Mouse (Mus musculus): ENCODE results near the gene Hipk4. TPM values are rescaled to one million over a fixed set of nuclear protein-coding genes. Genes with fewer than 3 reads are reported as not detected.

The Hipk4 gene
- polyA plus RNA-seq (2014; fragmentation: Illumina TruSeq; extraction: RNeasy Lipid Tissue Mini Kit (QIAGEN cat#74804); ENCODE audit: low read depth, low replicate concordance), result not detected

DNA sequence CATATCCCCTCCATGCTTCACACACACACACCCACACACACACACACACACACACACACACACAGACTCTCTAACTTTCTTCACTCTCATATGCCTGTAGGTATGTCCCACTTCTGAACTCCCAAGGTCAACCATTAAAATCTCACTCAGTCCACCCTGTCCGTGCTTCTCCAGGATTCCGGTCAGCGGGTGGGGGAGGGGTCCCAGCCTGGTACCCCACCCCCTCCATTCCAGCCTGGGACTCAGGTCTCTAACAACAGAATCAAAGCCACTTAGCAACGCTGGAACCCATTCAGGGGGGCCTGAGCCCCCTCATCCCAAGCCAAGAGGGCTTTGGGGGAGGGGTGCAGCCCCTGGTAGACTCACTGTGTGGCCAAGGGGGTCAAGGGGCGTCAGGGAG is at the start of gene Hipk4:
TSS of gene Hipk4 (plus strand) at position 301 of the 400 bp plus-strand sequence.

DNA sequence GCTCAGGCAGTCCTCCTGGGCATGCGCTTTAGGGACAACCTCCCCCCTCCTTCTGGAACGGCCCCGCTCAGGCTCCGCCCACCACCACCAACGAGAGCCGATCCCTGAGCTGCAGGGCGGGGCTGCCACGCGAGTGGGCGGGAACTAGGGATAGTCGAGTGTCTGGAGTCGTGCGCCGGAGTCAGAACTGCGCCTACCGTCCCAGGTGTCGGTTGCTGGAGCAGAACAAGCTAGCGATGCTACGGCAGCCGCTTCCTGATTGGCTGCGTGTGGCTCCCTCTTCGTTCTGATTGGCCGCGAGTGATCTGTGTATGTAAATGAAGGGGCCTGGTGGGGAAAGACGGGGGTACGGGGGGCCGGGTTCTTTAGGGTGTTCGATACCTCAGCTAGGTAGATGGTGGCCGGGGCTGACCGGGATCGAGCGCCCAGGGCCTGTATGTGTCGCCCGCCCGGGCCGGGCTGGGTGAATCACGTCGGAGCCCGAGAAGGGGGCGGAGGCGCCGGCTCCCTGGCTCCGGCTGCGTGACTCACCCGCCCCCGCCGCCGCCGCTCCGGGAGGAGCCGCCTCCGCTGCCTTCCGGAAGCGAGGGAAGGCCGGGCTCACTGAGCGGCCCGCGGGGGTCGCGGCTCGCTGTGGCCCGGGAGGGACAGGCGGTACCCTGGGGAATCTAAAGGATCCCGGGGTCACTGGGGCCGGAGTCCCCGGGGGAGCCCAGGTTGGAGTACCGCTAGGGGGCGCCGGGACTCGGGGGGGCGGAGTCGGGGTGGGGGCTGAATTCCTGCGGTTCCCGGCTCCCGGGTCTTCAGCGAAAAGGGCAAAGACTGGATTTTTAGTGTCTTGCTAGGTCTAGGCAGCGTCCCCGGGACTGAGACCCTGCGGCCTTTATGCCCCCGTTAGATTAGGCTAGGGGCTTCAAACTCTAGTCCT is 36.0 kb upstream of the Hipk4 start, which contains the start of gene Sertad1:
TSS of gene Sertad1 (plus strand) at position 141 of the 928 bp plus-strand sequence.

DNA sequence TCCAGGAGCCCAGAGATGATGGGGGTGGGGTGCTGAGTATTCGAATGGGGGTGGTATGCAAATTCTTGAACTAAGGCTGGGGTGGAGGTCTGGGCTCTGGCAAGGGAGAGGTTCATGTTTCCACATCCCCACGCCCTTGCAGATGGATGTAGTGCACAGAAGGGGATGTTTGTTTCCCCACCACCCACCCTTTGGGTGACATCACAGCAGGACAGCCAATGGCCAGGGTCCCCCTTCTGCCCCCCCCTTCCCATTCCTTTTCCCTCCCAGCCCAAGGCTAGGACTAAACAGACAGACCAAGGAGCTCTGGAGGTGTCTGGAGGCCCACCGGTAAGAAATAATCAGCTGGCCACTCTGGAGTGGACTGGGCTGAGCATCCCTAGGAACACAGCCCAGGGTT is 24.0 kb upstream of the Hipk4 start, which contains the start of gene Prx:
TSS of gene Prx (plus strand) at position 289 of the 400 bp plus-strand sequence.

DNA sequence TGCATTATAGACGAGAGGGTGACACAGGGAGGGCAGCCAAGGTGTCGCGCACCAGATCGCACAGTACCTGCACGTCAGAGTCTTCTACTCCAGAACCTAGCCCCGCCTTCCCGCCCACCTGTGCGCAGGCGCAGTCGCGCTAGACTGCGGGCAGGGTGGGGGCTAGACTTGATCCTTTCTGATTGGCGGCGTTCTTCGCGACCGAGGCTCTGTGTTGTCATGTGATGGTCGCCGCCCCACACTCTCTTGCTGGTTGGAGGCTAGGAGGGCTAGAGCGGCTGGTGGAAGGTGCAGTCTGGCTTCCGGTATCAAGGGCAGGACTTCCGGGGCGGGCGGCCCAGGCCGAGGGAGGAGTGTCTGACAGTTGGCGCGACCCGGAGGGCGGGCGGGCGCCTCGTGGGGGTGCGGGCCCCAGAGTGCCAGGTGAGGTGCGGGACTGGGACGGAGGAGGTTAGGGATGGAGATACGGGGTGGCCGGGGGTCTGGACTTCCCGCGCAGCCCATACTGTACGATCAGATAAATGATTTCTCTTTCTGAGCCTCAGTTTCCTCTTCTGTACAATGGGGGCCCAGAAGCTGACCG is 30.0 kb downstream of the Hipk4 start, which contains the start of the genes Pld3 and 2310022A10Rik:
TSS of gene Pld3 (minus strand) at position 288 of the 583 bp plus-strand sequence.
TSS of gene 2310022A10Rik (plus strand) at position 303 of the 583 bp plus-strand sequence.

Other genes starting within 250 kb of the Hipk4 start
- gene Ltbp4, start 185.6 kb upstream of the Hipk4 start, polyA plus RNA-seq (2014; fragmentation: Illumina TruSeq; extraction: RNeasy Lipid Tissue Mini Kit (QIAGEN cat#74804); ENCODE audit: low read depth, low replicate concordance), result 0.74 TPM
- 0.66 TPM for gene Shkbp1, start 167.2 kb upstream of the Hipk4 start, polyA plus RNA-seq (2014; fragmentation: Illumina TruSeq; extraction: RNeasy Lipid Tissue Mini Kit (QIAGEN cat#74804); ENCODE audit: low read depth, low replicate concordance)
- gene Gm20479, start 165.8 kb upstream of the Hipk4 start, polyA plus RNA-seq (2014; fragmentation: Illumina TruSeq; extraction: RNeasy Lipid Tissue Mini Kit (QIAGEN cat#74804); ENCODE audit: low read depth, low replicate concordance), result not detected
- gene Sptbn4, start 75.6 kb upstream of the Hipk4 start, polyA plus RNA-seq (2014; fragmentation: Illumina TruSeq; extraction: RNeasy Lipid Tissue Mini Kit (QIAGEN cat#74804); ENCODE audit: low read depth, low replicate concordance), result not detected
- gene Blvrb, start 75.3 kb upstream of the Hipk4 start, polyA plus RNA-seq (2014; fragmentation: Illumina TruSeq; extraction: RNeasy Lipid Tissue Mini Kit (QIAGEN cat#74804); ENCODE audit: low read depth, low replicate concordance), result 6.6 TPM
- gene Sertad3, start 49.5 kb upstream of the Hipk4 start, polyA plus RNA-seq (2014; fragmentation: Illumina TruSeq; extraction: RNeasy Lipid Tissue Mini Kit (QIAGEN cat#74804); ENCODE audit: low read depth, low replicate concordance), result 1.2 TPM
- gene Sertad1, start 36.4 kb upstream of the Hipk4 start, polyA plus RNA-seq (2014; fragmentation: Illumina TruSeq; extraction: RNeasy Lipid Tissue Mini Kit (QIAGEN cat#74804); ENCODE audit: low read depth, low replicate concordance), result 0.56 TPM
- gene Prx, start 23.9 kb upstream of the Hipk4 start, polyA plus RNA-seq (2014; fragmentation: Illumina TruSeq; extraction: RNeasy Lipid Tissue Mini Kit (QIAGEN cat#74804); ENCODE audit: low read depth, low replicate concordance), result not detected
- gene Pld3, start 30.0 kb downstream of the Hipk4 start, polyA plus RNA-seq (2014; fragmentation: Illumina TruSeq; extraction: RNeasy Lipid Tissue Mini Kit (QIAGEN cat#74804); ENCODE audit: low read depth, low replicate concordance), result 0.58 TPM
- gene 2310022A10Rik, start 30.0 kb downstream of the Hipk4 start, polyA plus RNA-seq (2014; fragmentation: Illumina TruSeq; extraction: RNeasy Lipid Tissue Mini Kit (QIAGEN cat#74804); ENCODE audit: low read depth, low replicate concordance), result 2.3 TPM
- 14.8 TPM for gene Akt2, start 68.3 kb downstream of the Hipk4 start, polyA plus RNA-seq (2014; fragmentation: Illumina TruSeq; extraction: RNeasy Lipid Tissue Mini Kit (QIAGEN cat#74804); ENCODE audit: low read depth, low replicate concordance)
- gene Ttc9b, start 130.6 kb downstream of the Hipk4 start, polyA plus RNA-seq (2014; fragmentation: Illumina TruSeq; extraction: RNeasy Lipid Tissue Mini Kit (QIAGEN cat#74804); ENCODE audit: low read depth, low replicate concordance), result not detected
- gene Map3k10, start 151.3 kb downstream of the Hipk4 start, polyA plus RNA-seq (2014; fragmentation: Illumina TruSeq; extraction: RNeasy Lipid Tissue Mini Kit (QIAGEN cat#74804); ENCODE audit: low read depth, low replicate concordance), result 1.0 TPM
- 0.42 TPM for gene Zfp607b, start 166.1 kb downstream of the Hipk4 start, polyA plus RNA-seq (2014; fragmentation: Illumina TruSeq; extraction: RNeasy Lipid Tissue Mini Kit (QIAGEN cat#74804); ENCODE audit: low read depth, low replicate concordance)
- 8.8 TPM for gene Zfp60, start 208.1 kb downstream of the Hipk4 start, polyA plus RNA-seq (2014; fragmentation: Illumina TruSeq; extraction: RNeasy Lipid Tissue Mini Kit (QIAGEN cat#74804); ENCODE audit: low read depth, low replicate concordance)

All from liver, adult 10 weeks (tissue).